Mouse (Mus musculus) kidney, postnatal 25 days (tissue): ENCODE results near the gene Psma7.

Experiments used
- DNase-seq, 2 experiments: peaks; one replicate each; pipeline ENCODE4 v3.0.0; 2021; ENCODE audit warnings: mixed read lengths in 2 of 2

Psma7 gene

GRCm38 (mm10) chr2:180042256-180042857 is at the start of gene Psma7, which contains the start of gene Ss18l1:
Gene Psma7, minus strand, starts transcription at chr2:180042433.
Gene Ss18l1, plus strand, starts transcription at chr2:180042509.
- DNase-seq: peak; percentile 89 to 94

- DNase-seq: no peak
Measured at GRCm38 (mm10) chr2:180090285-180090684, 48.1 kb upstream of the Psma7 start.

GRCm38 (mm10) chr2:180087472-180087871 is 45.2 kb upstream of the Psma7 start:
- no peak for DNase-seq

- no peak for DNase-seq
Measured at GRCm38 (mm10) chr2:180086637-180087027, 44.4 kb upstream of the Psma7 start.

GRCm38 (mm10) chr2:180085926-180086636 is 43.8 kb upstream of the Psma7 start:
- DNase-seq: no peak

- DNase-seq: no peak
Measured at GRCm38 (mm10) chr2:180084565-180084964, 42.3 kb upstream of the Psma7 start.

- DNase-seq: no peak
Measured at GRCm38 (mm10) chr2:180083063-180083462, 40.8 kb upstream of the Psma7 start.

GRCm38 (mm10) chr2:180080680-180081079 is 38.4 kb upstream of the Psma7 start:
- no peak for DNase-seq

GRCm38 (mm10) chr2:180077622-180078021 is 35.4 kb upstream of the Psma7 start:
- no peak for DNase-seq

GRCm38 (mm10) chr2:180072886-180073285 is 30.7 kb upstream of the Psma7 start:
- DNase-seq: no peak

GRCm38 (mm10) chr2:180071671-180072070 is 29.4 kb upstream of the Psma7 start:
- no peak for DNase-seq

GRCm38 (mm10) chr2:180070481-180071453 is 28.5 kb upstream of the Psma7 start, which contains the start of gene Mtg2:
Gene Mtg2, plus strand, starts transcription at chr2:180070588.
- DNase-seq: peak; percentile 94 to 96

GRCm38 (mm10) chr2:180069770-180070480 is 27.7 kb upstream of the Psma7 start:
- DNase-seq: no peak

- DNase-seq: no peak
Measured at GRCm38 (mm10) chr2:180063338-180064131, 21.3 kb upstream of the Psma7 start.

- DNase-seq: peak; percentile 69 to 79
Measured at GRCm38 (mm10) chr2:180053001-180053400, 10.8 kb upstream of the Psma7 start.

GRCm38 (mm10) chr2:180051986-180052733 is 9.9 kb upstream of the Psma7 start:
- peak in 1 of 2 experiments; percentile 42 for DNase-seq

GRCm38 (mm10) chr2:180050986-180051385 is 8.8 kb upstream of the Psma7 start:
- DNase-seq: peak; percentile 87 to 93

GRCm38 (mm10) chr2:180047980-180048635 is 5.9 kb upstream of the Psma7 start:
- no peak for DNase-seq

GRCm38 (mm10) chr2:180047580-180047979 is 5.3 kb upstream of the Psma7 start:
- DNase-seq: no peak

GRCm38 (mm10) chr2:180045283-180045682 is 3.0 kb upstream of the Psma7 start:
- peak; percentile 54 to 63 for DNase-seq
